ENCODE assay signal across 8 mouse cellular contexts in genomic region chr3:129878405-129879021, GRCm38 (mm10). TPM values are rescaled to one million over a fixed set of nuclear protein-coding genes. Genes with fewer than 3 reads are reported as not detected.
DNase-seq lines count a peak whose midpoint lies in the region; ATAC-seq and TF ChIP-seq lines count a peak whose summit lies in the region.

Pla2g12a (plus strand) TSS chr3:129878606.

- peak within 1 kb of the TSS; percentile 81 for H3K9ac ChIP-seq in embryonic facial prominence, embryonic 13.5 days
- H3K9ac ChIP-seq in midbrain, embryonic 12.5 days (replicated peaks) = peak within 1 kb of the TSS; percentile 76

- 0 out of 2 replicates have a peak, but pooled peaks cover 4% of the 10 kb centered on the region for H3K27me3 ChIP-seq in embryonic facial prominence, embryonic 13.5 days
- H3K27me3 ChIP-seq in limb, embryonic 10.5 days (ENCODE audit: low read depth, poor library complexity, severe bottlenecking) = 0 out of 2 replicates have a peak, but pooled peaks cover 3% of the 10 kb centered on the region
- H3K27me3 ChIP-seq in midbrain, embryonic 12.5 days = peaks cover 8% of the 10 kb centered on the region
- no peaks in the 10 kb centered on the region for H3K27me3 ChIP-seq in small intestine, adult 2 months (ENCODE audit: control insufficient read depth, insufficient read depth, low read length)

- no peak for TF ChIP-seq CTCF in small intestine, adult 2 months (IDR thresholded peaks at IDR 0.05; ENCODE audit: extremely low read depth, insufficient read length, insufficient replicate concordance, low read depth, low read length)

- DNase-seq in 3T3-L1 (ENCODE audit: low read depth, low spot score) = peak; percentile 79
- peak; percentile 84 to 86 for DNase-seq in adrenal gland, postnatal 4 days (ENCODE audit: low spot score in 2 of 2)
- peak; percentile 91 to 94 for DNase-seq in heart, adult 18-20 months
- peak; percentile 88 for DNase-seq in kidney, adult 18-20 months
- DNase-seq in limb, embryonic 10.5 days (ENCODE audit: low spot score) = peak; percentile 94

- H3K4me2 ChIP-seq in embryonic facial prominence, embryonic 13.5 days = peak within 1 kb of the TSS; percentile 85
- peak within 1 kb of the TSS; percentile 83 for H3K4me2 ChIP-seq in midbrain, embryonic 12.5 days (replicated peaks)

- peak within 1 kb of the TSS; percentile 69 for H3K27ac ChIP-seq in embryonic facial prominence, embryonic 13.5 days
- peak within 1 kb of the TSS; percentile 92 for H3K27ac ChIP-seq in limb, embryonic 10.5 days
- H3K27ac ChIP-seq in midbrain, embryonic 12.5 days (replicated peaks) = peak within 1 kb of the TSS; percentile 88
- H3K27ac ChIP-seq in small intestine, adult 2 months (ENCODE audit: insufficient read depth, low read depth, low read length) = no peak within 1 kb of the TSS

- peaks cover 4% of the 10 kb centered on the region for H3K4me1 ChIP-seq in embryonic facial prominence, embryonic 13.5 days
- peaks cover 20% of the 10 kb centered on the region for H3K4me1 ChIP-seq in limb, embryonic 10.5 days
- H3K4me1 ChIP-seq in midbrain, embryonic 12.5 days = peaks cover 9% of the 10 kb centered on the region
- H3K4me1 ChIP-seq in small intestine, adult 2 months (ENCODE audit: control insufficient read depth, insufficient read depth, insufficient read length, low read length) = peaks cover 3% of the 10 kb centered on the region; the same call in 1 of the 2 replicates

- under 1% methylated on average over 61 of the region's 66 CpGs for WGBS in embryonic facial prominence, embryonic 13.5 days
- WGBS in limb, embryonic 10.5 days = 1% methylated on average over 66 of the region's 66 CpGs
- WGBS in midbrain, embryonic 12.5 days = 0% methylated on average over 54 of the region's 66 CpGs
- under 1% methylated on average over 66 of the region's 66 CpGs for WGBS in small intestine, adult 2 months

- no peaks in the 10 kb centered on the region for H3K9me3 ChIP-seq in embryonic facial prominence, embryonic 13.5 days
- no peaks in the 10 kb centered on the region for H3K9me3 ChIP-seq in limb, embryonic 10.5 days (replicated peaks)
- no peaks in the 10 kb centered on the region for H3K9me3 ChIP-seq in midbrain, embryonic 12.5 days

- no peak for TF ChIP-seq POLR2A in small intestine, adult 2 months (IDR thresholded peaks at IDR 0.05; ENCODE audit: low read depth, low read length)

- ATAC-seq in embryonic facial prominence, embryonic 13.5 days (ENCODE audit: insufficient number of reproducible peaks, insufficient read depth, low FRiP score, low TSS enrichment, low read depth) = peak; percentile 79
- peak; percentile 94 for ATAC-seq in midbrain, embryonic 12.5 days (ENCODE audit: low FRiP score, low read depth)

- no peaks in the 10 kb centered on the region for H3K36me3 ChIP-seq in embryonic facial prominence, embryonic 13.5 days
- no peaks in the 10 kb centered on the region for H3K36me3 ChIP-seq in limb, embryonic 10.5 days
- H3K36me3 ChIP-seq in midbrain, embryonic 12.5 days = no peaks in the 10 kb centered on the region
- no peaks in the 10 kb centered on the region for H3K36me3 ChIP-seq in small intestine, adult 2 months (ENCODE audit: control insufficient read depth, insufficient read depth, low read length)

- H3K4me3 ChIP-seq in embryonic facial prominence, embryonic 13.5 days = peak within 1 kb of the TSS; percentile 69
- H3K4me3 ChIP-seq in limb, embryonic 10.5 days = peak within 1 kb of the TSS; percentile 83
- H3K4me3 ChIP-seq in midbrain, embryonic 12.5 days = peak within 1 kb of the TSS; percentile 72
- peak within 1 kb of the TSS; percentile 86 for H3K4me3 ChIP-seq in small intestine, adult 2 months (ENCODE audit: low read depth, low read length)

RNA-seq across cellular contexts. Expression of gene Pla2g12a, which starts in this region (rescaled TPM):
- total RNA-seq in adrenal gland, postnatal 4 days (2021) = 10 to 100 TPM; 33.9 to 44.6 TPM
- 25.4 and 32.5 TPM in 2 replicates for polyA plus RNA-seq in embryonic facial prominence, embryonic 13.5 days (2015; fragmentation: Nextera tagmentation; extraction: Ambion mirVana)
- 10 to 100 TPM; 46.3 to 61.8 TPM for total RNA-seq in heart, adult 18-20 months (2021)
- 22.5 and 27.1 TPM in 2 replicates for polyA plus RNA-seq in limb, embryonic 10.5 days (2016; fragmentation: Nextera tagmentation; extraction: Ambion mirVana)
- polyA plus RNA-seq in midbrain, embryonic 12.5 days (2016; fragmentation: Nextera tagmentation; extraction: Ambion mirVana) = 22.6 and 23.0 TPM in 2 replicates
- 32.2 and 36.1 TPM in 2 replicates for polyA plus RNA-seq in small intestine, adult 2 months (2012; rRNA removed)
